Mouse (Mus musculus) layer of hippocampus, adult 18-20 months (tissue): Measurements from ENCODE around the gene Mphosph9. TPM values are rescaled to one million over a fixed set of nuclear protein-coding genes. Genes with fewer than 3 reads are reported as not detected.
"Not testable (repeated sequence)": the region's sequence is repeated elsewhere in the genome, so short reads cannot be mapped to it uniquely, and the experiment has no call there.

Experiments used
- DNase-seq, 2 experiments: peaks; one replicate each; pipeline ENCODE4 v3.0.0; 2022; ENCODE audit warnings: low spot score in 2 of 2
- total RNA-seq, 2 experiments: library from RNA; stranded (reverse); gene quantifications; 2 replicates each; pipeline ENCODE4 v1.2.3; 2021

Gene Mphosph9
- total RNA-seq, 2 experiments from 2014 or later, result 16.6 to 18.6 TPM

DNA sequence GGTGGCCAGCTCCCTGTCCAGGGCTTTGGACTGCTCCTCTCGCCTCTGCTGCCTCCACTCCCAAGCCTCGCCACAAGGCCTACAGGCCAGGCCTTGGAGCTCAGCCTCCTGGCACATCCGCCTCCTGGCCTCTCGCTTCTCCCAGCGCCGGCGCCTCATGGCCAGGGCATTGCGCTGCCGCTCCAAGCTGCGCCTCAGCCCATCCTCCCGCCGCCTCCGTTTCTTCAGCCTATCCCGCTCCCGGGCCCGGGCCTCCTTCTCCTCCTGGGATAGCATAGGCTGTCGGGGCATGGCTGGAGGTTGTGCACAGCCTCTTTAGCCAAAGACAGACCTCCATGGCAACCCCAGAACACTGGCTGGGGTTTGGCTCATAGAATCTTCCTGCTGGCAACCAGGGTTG lies 21.4 kb upstream of the Mphosph9 start:
- no peak for DNase-seq

DNA sequence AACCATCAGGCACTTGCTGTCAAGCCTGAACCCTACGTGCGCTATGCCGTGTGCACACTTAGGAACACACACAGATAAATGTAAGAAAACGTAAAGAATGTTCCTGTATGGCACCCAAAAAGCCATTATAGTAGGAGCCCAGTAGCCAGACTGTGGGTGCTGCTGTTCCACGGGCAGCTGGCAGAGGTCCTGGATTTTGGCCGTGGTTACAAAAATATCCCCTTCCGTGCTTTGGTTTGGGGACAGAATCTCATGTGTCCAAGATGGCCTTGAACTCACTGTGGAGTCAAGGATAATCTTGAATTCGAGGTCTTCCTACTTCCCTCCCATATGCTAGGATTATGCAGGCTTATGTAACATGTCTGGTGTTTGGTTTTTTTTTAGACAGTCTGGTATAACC lies 15.1 kb upstream of the Mphosph9 start:
- DNase-seq, result no peak

DNA sequence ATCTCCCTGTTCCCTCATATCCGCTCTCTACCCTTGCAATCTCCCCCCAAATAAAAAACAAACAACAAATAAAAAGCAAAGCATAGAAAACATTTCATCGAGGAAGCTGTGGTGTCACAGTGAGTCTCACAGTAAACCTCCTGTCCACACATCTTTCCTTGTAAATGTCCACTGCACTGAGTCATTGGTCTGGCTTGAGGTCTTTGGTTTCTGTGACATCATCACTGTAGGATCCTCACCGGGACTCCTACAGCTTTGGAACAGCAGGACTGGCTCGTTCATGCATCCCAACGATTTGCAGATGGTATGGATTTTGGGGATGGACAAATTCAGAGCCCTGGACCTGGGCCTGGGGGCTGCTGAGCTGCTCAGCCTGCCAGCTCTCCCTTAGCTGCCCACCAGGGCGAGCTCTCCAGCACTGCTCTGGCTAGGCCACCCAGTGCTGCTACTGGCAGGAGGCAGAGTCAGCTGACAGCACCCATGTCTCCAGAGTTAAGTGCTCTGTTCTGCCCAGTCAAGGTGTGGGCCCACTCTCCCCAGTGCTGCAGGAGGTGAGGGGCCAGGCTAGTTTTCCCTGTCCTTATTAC lies 14.1 kb upstream of the Mphosph9 start:
- not testable (repeated sequence) for DNase-seq

DNA sequence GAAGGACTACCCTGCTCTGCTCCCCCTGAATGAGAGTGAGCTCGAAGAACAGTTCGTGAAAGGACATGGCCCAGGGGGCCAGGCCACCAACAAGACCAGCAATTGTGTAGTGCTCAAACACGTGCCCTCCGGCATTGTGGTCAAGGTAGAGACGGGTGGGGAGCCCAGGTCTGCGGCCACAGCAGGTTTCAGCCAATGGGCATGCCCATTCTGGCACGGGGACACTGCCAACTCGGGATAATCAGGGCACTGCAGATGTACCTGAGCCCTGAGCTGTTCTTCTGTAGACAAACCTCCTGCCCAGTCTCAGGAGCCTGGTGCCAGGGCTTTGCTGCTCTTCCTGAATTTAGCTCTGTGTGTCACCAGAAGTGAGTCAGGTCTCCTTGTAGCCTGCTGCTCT lies 11.0 kb upstream of the Mphosph9 start:
- DNase-seq, result no peak

DNA sequence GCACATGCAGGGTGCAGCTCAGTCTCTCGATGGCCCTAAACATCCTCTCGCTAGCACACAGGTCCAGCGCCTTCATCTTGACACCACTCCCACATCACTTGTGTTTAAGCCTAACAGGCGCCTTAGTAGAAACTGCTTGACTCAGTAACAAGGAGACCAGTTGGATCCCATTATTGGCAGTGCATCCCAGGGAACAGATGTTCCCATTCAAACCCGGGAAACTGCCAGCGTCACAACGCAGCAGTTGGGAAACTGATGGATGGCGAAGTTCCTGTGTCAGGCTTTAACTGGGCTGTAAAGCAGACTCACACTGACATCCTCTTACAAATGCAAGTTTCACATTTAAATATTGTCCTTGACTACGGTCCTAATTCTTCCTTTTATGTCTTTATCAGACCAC lies 10.1 kb upstream of the Mphosph9 start:
- peak; percentile 65 to 78 for DNase-seq

DNA sequence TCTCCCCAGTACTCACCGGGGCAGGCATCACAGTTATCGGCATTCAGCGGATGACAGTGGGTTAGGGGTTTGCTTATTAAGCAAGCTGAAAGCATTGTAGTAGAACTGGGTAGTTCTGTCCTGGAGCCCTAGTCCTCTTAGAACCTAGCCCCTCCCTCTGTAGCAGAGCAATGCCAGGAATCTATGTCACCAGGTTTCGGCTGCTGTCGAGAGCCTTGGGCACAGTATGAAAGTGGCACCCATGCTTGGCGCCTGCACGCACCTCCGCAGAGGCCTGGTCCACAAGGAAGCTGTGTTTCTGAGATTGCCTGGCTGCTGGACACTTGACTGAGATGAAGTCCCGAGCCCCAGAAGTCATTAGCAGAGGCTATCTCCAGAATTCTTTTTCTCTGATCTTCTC lies 9.3 kb upstream of the Mphosph9 start:
- DNase-seq, result no peak

DNA sequence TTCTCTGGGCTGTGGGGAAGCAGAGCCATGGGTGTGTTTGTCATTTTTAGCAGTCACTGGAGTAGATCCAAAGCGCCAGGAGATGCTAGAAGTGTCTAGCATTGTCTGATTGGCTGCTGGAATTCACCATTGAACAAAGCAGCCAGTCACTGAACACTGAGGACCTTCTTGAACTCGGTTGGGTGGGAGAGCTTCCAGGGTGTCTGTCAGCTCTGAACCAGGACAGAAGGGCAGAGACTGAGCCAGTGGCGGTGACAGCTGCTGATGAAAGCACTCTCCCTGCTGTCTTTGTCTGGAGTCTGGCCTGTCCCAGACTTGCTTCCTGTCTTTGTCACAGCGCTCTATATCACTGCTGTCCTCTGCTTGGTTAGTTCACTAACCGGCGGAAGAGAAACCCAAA lies 6.6 kb upstream of the Mphosph9 start:
- peak in 1 of 2 experiments; percentile 64 for DNase-seq

DNA sequence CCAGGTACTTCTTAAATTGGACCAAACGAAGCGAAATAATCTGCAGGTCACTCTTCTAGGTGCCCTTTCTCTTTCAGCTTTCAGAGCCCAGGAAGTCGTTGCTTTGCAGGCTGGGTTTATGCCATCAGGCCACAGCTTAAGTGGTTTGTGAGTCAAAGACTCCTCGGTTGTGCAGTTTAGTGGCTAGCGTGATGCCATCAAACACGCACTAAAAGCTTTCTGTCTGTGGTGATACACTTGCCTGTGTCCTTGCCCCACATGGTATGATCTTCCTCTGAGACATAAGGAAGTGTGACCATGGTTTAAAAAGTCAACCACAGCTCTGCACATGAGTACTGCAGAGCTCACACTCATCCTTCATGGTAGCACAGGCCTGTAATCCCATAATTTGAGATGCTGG lies 2.3 kb upstream of the Mphosph9 start:
- no peak for DNase-seq

DNA sequence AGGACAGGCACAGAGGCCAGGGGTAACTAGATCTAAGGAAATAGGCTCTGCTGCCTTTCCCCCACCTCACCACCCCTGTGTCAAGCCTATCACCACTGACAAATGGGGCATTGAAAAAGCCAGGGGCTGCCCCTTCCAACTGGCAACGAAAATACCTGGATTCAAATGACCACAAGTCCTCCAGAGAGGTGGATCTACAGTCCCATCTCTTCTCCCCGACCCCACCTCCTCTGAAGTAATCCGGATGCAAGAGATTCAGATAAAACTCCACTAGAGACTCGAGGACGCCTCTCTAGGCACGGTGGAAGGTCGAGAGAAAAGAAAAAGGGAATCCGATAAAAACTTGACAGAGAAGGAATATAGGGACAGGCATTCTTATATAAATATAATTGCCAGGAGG lies 943 bp downstream of the Mphosph9 start:
- DNase-seq, result no peak

DNA sequence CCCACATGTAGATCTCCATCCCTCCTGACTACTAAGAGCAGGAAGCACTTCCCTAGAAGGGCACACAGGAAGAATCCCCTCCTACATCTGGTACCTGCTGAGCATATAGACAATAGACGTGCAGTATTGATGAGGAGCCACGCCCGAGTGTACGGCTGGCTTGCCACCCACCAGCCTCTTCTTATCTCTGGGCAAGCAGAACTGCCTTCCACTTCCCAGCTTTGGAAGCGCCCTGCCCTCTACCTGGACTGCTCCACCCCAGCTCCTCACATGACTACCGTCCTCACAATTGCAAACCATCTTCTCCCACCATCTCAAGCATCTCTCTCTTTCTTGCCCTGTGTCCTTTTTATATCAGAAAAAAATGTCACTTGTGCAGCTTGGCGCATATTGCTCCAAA lies 10.1 kb downstream of the Mphosph9 start:
- no peak for DNase-seq

DNA sequence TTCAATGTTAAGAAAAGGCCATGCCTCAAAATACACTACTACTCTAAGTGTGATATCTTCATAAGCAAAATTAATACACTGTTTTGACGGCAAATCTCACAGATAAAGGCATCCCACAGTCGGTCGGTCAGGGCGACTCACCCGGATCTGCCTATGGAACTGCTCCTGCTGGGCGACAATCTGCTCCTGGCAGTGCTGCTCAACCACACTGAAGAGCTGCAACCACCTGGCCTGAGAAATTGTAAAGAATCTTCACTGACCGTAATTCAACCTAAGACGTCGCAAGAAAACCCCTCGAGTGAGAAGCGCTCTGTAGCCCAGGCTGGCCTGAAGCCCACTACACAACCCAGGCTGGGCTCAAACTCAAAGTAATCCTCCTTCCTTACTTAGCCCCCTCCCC lies 11.8 kb downstream of the Mphosph9 start:
- no peak for DNase-seq

DNA sequence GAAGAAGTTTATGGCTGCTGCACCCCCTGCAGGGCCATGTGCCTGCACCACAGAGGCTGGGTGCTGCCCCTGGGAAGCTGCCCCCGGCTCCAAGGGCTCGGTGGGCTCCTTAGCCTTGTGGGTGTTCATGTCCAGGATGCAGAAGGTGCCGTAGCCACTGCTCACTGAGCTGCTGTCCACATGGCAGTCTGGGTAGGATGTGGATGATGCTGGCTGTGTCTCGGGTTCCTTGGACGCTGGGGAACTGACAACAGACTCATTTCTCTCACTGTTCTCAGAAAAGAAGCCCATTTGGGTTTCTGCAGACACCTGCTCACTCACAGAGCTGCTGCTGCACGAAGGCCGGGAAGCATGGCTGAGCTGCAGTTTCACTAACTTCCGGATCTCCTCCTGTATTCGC lies 12.3 kb downstream of the Mphosph9 start:
- no peak for DNase-seq

DNA sequence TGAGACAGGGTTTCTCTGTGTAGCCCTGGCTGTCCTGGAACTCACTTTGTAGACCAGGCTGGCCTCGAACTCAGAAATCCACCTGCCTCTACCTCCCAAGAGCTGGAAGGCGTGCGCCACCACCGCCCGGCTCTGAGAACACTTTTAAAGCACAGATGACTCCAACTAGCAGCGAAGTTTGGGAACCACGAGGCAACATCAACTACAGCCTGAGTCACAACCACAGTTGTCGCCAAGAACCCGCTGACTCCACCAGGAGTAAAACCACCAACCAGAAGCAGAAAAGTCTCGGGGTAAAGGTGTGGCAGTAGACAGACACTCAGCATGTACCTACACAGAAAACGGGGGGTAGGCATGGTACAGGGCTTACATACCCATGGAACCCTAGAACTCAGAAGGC lies 17.7 kb downstream of the Mphosph9 start:
- DNase-seq, result no peak

DNA sequence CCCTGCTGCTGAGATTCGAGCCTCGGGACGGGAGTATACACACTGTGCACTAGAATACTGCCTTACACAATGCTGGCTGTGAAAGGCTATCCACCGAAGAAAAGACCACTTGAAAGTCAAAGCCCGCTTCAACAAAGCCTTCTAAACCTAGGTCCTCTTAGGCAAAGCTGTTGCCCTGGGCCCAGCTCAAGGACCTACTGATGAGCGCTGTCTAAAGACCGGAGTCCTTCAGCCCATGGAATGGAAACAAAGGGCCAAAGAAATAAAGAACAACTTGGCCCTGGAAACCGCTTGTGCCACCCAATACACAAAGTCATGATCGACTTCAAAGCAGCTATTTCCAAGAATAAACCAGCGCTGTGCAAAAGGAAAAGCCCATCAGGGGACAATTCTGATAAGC lies 18.6 kb downstream of the Mphosph9 start:
- no peak for DNase-seq

DNA sequence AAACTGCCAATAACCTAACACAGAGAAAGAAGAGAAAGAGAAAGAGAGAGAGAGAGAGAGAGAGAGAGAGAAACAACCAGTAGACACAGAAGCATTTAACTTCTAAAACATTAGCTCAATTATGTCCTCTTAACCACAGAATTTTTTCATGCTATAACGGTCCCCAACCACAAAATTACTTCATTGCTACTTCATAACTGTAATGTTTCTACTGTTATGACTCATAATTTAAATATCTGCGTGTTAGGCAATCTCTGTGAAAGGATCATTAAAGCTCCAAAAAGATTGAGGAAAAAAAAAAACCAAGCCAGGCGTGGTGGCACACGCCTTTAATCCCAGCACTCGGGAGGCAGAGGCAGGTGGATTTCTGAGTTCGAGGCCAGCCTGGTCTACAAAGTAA lies 24.9 kb downstream of the Mphosph9 start:
- not testable (repeated sequence) for DNase-seq

DNA sequence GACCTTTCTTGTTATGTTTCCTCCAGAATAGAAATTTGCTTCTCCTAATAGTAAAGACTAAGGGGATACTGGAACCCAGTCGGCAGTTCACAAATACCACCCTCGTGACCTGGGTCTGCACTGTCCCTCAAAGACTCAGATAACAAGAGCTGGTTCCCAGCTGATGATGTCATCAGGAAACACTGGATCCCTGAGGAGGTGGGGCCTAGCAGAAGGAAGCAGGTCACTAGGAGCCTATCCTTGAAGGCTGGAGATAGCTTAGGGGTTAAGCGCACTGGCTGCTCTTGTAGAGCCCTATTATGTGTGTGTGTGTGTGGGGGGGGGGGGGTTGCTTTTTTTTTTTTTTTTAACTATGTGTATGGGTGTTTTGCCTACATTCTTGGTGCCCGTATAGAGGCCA lies 27.6 kb downstream of the Mphosph9 start:
- no peak for DNase-seq

DNA sequence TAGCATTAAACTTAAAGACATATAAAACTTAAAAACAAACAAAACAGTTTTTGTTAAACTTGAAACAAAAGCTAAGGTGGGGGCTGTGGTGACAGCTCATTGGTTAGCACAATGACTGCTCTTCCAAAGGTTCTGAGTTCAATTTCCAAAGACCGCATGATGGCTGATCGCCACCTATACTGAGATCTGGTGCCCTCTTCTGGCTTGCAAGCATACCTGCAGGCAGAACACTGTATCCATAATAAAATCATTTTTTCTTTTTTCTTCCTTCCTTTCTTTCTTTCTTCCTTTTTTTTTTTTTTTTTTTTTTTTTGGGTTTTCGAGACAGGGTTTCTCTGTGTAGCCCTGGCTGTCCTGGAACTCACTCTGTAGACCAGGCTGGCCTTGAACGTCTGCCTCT lies 28.5 kb downstream of the Mphosph9 start:
- DNase-seq, result not testable (repeated sequence)

DNA sequence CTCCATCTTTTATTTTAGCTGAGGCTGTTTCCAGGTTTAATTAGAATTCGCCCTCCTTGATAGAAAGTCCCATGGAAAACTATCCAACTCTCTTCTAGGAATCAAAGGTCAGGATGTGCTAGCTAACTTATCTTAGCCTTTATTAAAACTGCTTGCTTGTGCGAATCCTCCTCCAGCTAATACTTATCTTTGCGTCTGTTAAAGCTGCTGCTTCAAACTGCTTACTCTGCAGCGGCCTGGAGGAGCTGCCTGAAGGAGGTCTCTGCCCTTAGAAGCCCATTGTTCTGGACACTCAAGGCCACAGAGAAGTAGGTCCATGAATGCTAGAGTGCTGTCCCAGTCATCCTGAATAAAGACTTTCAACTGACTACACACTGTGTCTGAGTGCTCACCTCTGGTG lies 31.3 kb downstream of the Mphosph9 start:
- no peak for DNase-seq

DNA sequence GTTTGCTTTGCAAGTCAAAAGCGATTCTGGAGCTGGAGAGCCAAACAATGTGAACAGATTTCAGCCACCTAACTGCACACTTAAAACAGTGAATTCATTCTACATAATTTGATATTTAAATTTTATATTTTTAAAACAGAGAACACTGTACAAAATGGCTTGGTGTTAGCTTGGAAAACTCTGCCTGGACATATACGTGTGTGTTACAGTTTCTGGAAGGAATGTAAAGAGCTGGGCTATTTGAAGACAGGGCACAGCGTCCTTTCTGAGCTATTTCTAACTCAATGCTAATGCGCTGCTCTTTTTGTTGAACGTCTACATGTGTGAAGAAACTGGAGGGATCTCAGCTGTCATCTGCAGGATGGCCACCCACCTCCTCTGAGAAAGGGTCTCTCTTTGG lies 33.8 kb downstream of the Mphosph9 start:
- no peak for DNase-seq

DNA sequence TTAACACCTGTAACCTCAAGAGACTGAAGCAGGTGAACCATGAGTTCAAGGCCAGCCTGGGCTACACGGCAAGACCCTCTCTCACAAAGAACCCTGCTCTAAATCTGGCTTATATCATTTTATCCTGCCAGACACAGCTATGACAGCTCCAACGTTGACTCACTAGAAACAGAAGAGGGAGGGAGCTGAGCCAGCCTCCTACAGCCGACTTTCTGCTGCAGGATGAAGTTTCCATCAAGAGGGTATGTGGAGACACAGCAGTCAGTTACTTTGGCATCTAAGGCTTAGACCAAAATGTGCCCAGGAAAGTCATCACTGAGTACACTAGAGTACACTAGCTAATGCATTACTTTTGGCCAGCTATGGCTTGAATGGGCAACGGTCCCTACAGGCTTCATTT lies 37.6 kb downstream of the Mphosph9 start:
- DNase-seq, result peak in 1 of 2 experiments; percentile 30

DNA sequence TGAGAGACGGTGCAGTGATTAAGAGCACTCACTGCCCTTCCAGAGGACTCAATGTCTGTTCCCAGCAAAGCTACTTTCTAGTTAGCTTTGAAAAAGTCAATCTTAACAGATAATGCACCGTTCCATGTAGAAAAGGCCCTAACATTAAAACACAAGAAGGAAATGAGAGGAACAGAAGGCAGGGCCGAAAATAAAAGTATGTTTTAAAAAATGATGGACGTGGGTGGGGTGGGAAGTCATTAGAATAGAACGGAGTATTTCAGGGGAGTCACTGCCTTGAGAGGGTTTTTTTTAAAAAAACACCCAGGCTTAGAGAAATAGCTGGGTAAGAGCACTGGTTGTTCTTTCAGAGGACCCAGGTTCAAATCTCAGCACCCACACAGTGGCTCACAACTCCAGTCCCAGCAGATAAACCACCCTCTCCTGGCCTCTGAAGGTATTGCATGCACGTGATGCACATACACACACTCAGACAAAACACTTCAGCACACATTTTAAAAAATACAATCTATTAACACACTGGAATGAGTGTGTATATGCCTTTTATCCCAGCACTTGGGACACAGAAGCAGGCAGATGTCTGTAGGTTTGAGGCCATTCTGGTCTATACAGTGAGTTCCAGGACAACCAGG lies 40.0 kb downstream of the Mphosph9 start:
- no peak for DNase-seq

DNA sequence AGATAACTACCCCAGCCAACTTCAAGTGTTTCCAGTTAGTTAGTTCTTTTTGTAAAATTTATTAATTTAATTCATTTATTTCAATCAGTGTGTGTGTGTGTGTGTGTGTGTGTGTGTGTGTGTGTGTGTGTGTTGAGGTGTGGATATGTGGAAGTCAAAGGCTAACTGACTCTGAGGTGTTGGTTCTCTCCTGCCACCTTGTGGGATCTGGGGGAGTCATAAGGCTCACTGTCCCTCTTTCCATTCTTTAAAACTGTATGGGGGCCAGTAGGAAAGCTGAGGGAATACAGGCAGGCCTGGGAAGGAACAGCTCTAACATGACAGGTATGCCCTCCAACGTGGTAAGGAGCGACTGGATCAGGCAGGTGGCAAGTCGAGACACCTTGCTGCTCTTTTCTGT lies 43.4 kb downstream of the Mphosph9 start:
- DNase-seq, result no peak

DNA sequence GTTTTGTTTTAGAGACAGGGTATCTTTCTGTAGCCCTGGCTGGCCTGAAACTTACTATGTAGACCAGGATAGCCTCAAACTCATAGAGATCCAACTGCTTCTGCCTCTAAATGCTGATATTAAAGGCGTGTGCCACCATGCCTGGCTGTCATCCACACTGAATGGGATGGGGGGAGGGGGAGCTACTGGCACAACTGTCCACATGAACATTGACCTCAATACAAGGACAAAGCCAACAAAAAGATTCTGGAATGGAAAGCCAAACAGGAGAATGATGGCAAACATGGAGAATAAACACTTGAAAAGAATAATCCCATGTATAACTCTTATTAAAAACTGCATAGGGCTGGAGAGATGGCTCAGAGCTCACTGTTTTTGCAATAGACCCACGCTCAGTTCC lies 44.9 kb downstream of the Mphosph9 start:
- no peak for DNase-seq

DNA sequence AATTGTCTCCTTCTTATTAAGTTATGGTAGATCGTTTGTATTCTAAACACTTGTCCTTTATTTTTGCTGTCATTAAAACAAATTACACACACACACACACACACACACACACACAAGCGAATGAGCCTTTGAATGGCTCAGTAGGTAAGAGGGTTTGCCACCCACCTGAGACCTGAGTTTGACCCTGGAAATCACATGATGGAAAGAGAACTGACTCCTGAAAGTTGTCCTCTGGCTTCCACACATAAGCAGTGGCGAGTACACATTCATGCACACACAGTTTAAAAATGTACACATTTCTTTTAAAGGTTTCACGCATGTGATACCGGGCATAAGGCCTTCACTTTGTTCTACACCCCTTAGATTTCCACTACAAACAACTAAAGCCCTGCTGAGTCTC lies 57.5 kb downstream of the Mphosph9 start:
- DNase-seq, result no peak
